19 mouse cellular contexts compared by ENCODE assay signal in genomic region chr13:69984159-69984558, GRCm38 (mm10).
DNase-seq lines count a peak whose midpoint lies in the region; ATAC-seq and TF ChIP-seq lines count a peak whose summit lies in the region.
"Had no signal": no experiment of that assay in that cellular context is flagged by ENCODE, and none has a peak within 500 bp of the region (broad histone marks: within the 10 kb centered on the region; RNA-seq: fewer than 3 reads in every experiment).

No protein-coding gene starts in this region.

- H3K27me3 ChIP-seq in midbrain, embryonic 11.5 days (ENCODE audit: control insufficient read depth, insufficient read depth, low read length), result no peaks in the 10 kb centered on the region
- no peaks in the 10 kb centered on the region for H3K27me3 ChIP-seq in midbrain, embryonic 15.5 days (replicated peaks)
- H3K27me3 ChIP-seq in forebrain, embryonic 16.5 days (replicated peaks; ENCODE audit: control insufficient read depth, insufficient read depth, low read length), result no peaks in the 10 kb centered on the region
- H3K27me3 ChIP-seq in midbrain, embryonic 16.5 days (ENCODE audit: control insufficient read depth, insufficient read depth, low read depth, low read length), result no peaks in the 10 kb centered on the region
- no peaks in the 10 kb centered on the region for H3K27me3 ChIP-seq in liver, embryonic 11.5 days (replicated peaks; ENCODE audit: control insufficient read depth, insufficient read depth, low read length)
- H3K27me3 ChIP-seq: heart, embryonic 15.5 days; liver, embryonic 13.5 days; lung, embryonic 15.5 days had no signal

- ATAC-seq in midbrain, embryonic 11.5 days (ENCODE audit: low FRiP score), result 0 out of 2 replicates have a peak, but pooled peaks have one; percentile 28
- no peak; the same call in 1 of the 2 replicates for ATAC-seq in midbrain, embryonic 15.5 days (replicated peaks)
- peak; percentile 77 for ATAC-seq in forebrain, embryonic 16.5 days
- 0 out of 2 replicates have a peak, but pooled peaks have one; percentile 15 for ATAC-seq in midbrain, embryonic 16.5 days
- no peak for ATAC-seq in liver, embryonic 11.5 days (replicated peaks; ENCODE audit: low FRiP score)

- H3K9me3 ChIP-seq in midbrain, embryonic 11.5 days (ENCODE audit: control insufficient read depth, low read length), result no peaks in the 10 kb centered on the region
- no peaks in the 10 kb centered on the region for H3K9me3 ChIP-seq in midbrain, embryonic 15.5 days
- no peaks in the 10 kb centered on the region for H3K9me3 ChIP-seq in forebrain, embryonic 16.5 days (ENCODE audit: control insufficient read depth, low read length)
- no peaks in the 10 kb centered on the region; the same call in 1 of the 2 replicates for H3K9me3 ChIP-seq in midbrain, embryonic 16.5 days (replicated peaks; ENCODE audit: control insufficient read depth, low read length, poor library complexity, severe bottlenecking)
- H3K9me3 ChIP-seq in liver, embryonic 11.5 days (ENCODE audit: control insufficient read depth, low read length), result no peaks in the 10 kb centered on the region
- H3K9me3 ChIP-seq: heart, embryonic 15.5 days; liver, embryonic 13.5 days; lung, embryonic 15.5 days had no signal

- no peak overlapping the region for H3K9ac ChIP-seq in midbrain, embryonic 11.5 days (ENCODE audit: low read length)
- H3K9ac ChIP-seq in midbrain, embryonic 15.5 days, result no peak overlapping the region
- no peak overlapping the region for H3K9ac ChIP-seq in forebrain, embryonic 16.5 days (replicated peaks; ENCODE audit: low read depth, low read length)
- H3K9ac ChIP-seq in midbrain, embryonic 16.5 days (ENCODE audit: low read depth, low read length), result no peak overlapping the region
- no peak overlapping the region for H3K9ac ChIP-seq in liver, embryonic 11.5 days (ENCODE audit: low read depth, low read length)
- H3K9ac ChIP-seq: heart, embryonic 15.5 days; liver, embryonic 13.5 days; lung, embryonic 15.5 days had no signal

- DNase-seq in midbrain, embryonic 11.5 days (ENCODE audit: low spot score, missing footprints), result no peak
- peak; percentile 95 for DNase-seq in brain, embryonic 14.5 days (ENCODE audit: low read depth)
- no peak for DNase-seq in frontal cortex, postnatal 10 days (ENCODE audit: low spot score in 2 of 2)
- DNase-seq in liver, embryonic 11.5 days (ENCODE audit: low spot score), result no peak
- DNase-seq: adrenal gland, adult 2 months; cerebellum, postnatal 14 days; kidney, adult 11 months; kidney, postnatal 10 days; liver, embryonic 13.5 days; thymus, postnatal 14 days had no signal

- H3K4me2 ChIP-seq in midbrain, embryonic 11.5 days, result no peak overlapping the region
- H3K4me2 ChIP-seq in midbrain, embryonic 15.5 days, result no peak overlapping the region
- H3K4me2 ChIP-seq in forebrain, embryonic 16.5 days (ENCODE audit: low read length), result no peak overlapping the region
- H3K4me2 ChIP-seq in midbrain, embryonic 16.5 days (ENCODE audit: low read length), result no peak overlapping the region
- H3K4me2 ChIP-seq in liver, embryonic 11.5 days, result no peak overlapping the region
- H3K4me2 ChIP-seq: heart, embryonic 15.5 days; liver, embryonic 13.5 days; lung, embryonic 15.5 days had no signal

- H3K4me3 ChIP-seq in midbrain, embryonic 11.5 days (ENCODE audit: low read depth, low read length), result no peak overlapping the region
- H3K4me3 ChIP-seq in midbrain, embryonic 15.5 days, result no peak overlapping the region
- H3K4me3 ChIP-seq in forebrain, embryonic 16.5 days (replicated peaks; ENCODE audit: low read length), result no peak overlapping the region
- H3K4me3 ChIP-seq in midbrain, embryonic 16.5 days (ENCODE audit: low read depth, low read length), result no peak overlapping the region
- no peak overlapping the region for H3K4me3 ChIP-seq in liver, embryonic 11.5 days (ENCODE audit: low read depth, low read length)
- H3K4me3 ChIP-seq: erythroblast, embryonic 14.5 days; heart, embryonic 15.5 days; left cerebral cortex, adult 2 months; liver, embryonic 13.5 days; lung, embryonic 15.5 days had no signal

- peaks cover 7% of the 10 kb centered on the region for H3K4me1 ChIP-seq in midbrain, embryonic 11.5 days (ENCODE audit: control insufficient read depth, insufficient read depth, low read length)
- peaks cover 24% of the 10 kb centered on the region for H3K4me1 ChIP-seq in midbrain, embryonic 15.5 days
- peaks cover 38% of the 10 kb centered on the region for H3K4me1 ChIP-seq in forebrain, embryonic 16.5 days (replicated peaks; ENCODE audit: control insufficient read depth, insufficient read depth, low read length)
- peaks cover 13% of the 10 kb centered on the region for H3K4me1 ChIP-seq in midbrain, embryonic 16.5 days (ENCODE audit: control insufficient read depth, insufficient read depth, low read length)
- H3K4me1 ChIP-seq in liver, embryonic 11.5 days (replicated peaks; ENCODE audit: control insufficient read depth, insufficient read depth, low read length), result no peaks in the 10 kb centered on the region
- H3K4me1 ChIP-seq: liver, embryonic 13.5 days had no signal

- 75% methylated on average over 1 of the region's 1 CpGs for WGBS in midbrain, embryonic 11.5 days
- WGBS in midbrain, embryonic 15.5 days, result 38% methylated on average over 1 of the region's 1 CpGs
- WGBS in forebrain, embryonic 16.5 days, result 8% methylated on average over 1 of the region's 1 CpGs
- 29% methylated on average over 1 of the region's 1 CpGs for WGBS in midbrain, embryonic 16.5 days
- 40% methylated on average over 1 of the region's 1 CpGs for WGBS in liver, embryonic 11.5 days

- H3K27ac ChIP-seq in midbrain, embryonic 11.5 days (ENCODE audit: low read depth, low read length), result no peak overlapping the region
- no peak overlapping the region for H3K27ac ChIP-seq in midbrain, embryonic 15.5 days
- H3K27ac ChIP-seq in forebrain, embryonic 16.5 days (ENCODE audit: low read length), result peak overlapping the region; percentile 65
- H3K27ac ChIP-seq in midbrain, embryonic 16.5 days (ENCODE audit: low read length), result no peak overlapping the region
- H3K27ac ChIP-seq in liver, embryonic 11.5 days (ENCODE audit: low read depth, low read length), result no peak overlapping the region
- H3K27ac ChIP-seq: heart, embryonic 15.5 days; left cerebral cortex, adult 2 months; liver, embryonic 13.5 days; lung, embryonic 15.5 days; macrophage had no signal

- no peak for TF ChIP-seq POLR2A in brain, embryonic 14.5 days (IDR thresholded peaks at IDR 0.05; ENCODE audit: borderline replicate concordance, extremely low read depth, insufficient read depth, insufficient read length, poor library complexity, severe bottlenecking)

- no peak for TF ChIP-seq CTCF in brain, embryonic 14.5 days (IDR thresholded peaks at IDR 0.05; ENCODE audit: borderline replicate concordance, extremely low read depth, insufficient read depth, insufficient read length)

- H3K36me3 ChIP-seq in midbrain, embryonic 11.5 days (ENCODE audit: control insufficient read depth, insufficient read depth, low read length), result no peaks in the 10 kb centered on the region
- H3K36me3 ChIP-seq in midbrain, embryonic 15.5 days (replicated peaks), result no peaks in the 10 kb centered on the region
- no peaks in the 10 kb centered on the region for H3K36me3 ChIP-seq in forebrain, embryonic 16.5 days (ENCODE audit: control insufficient read depth, insufficient read depth)
- H3K36me3 ChIP-seq in midbrain, embryonic 16.5 days (ENCODE audit: control insufficient read depth, insufficient read depth, low read length), result no peaks in the 10 kb centered on the region
- no peaks in the 10 kb centered on the region for H3K36me3 ChIP-seq in liver, embryonic 11.5 days (ENCODE audit: control insufficient read depth, insufficient read depth, low read length)
- H3K36me3 ChIP-seq: G1E; heart, embryonic 15.5 days; liver, embryonic 13.5 days; lung, embryonic 15.5 days had no signal

Comparison
In these comparisons a context has a peak if more than half of its experiments do, and no peak if none do; other contexts are left out.
1. ATAC-seq: peak in midbrain, embryonic 11.5 days (single experiment), forebrain, embryonic 16.5 days (single experiment) and midbrain, embryonic 16.5 days (single experiment); none in midbrain, embryonic 15.5 days (single experiment) and liver, embryonic 11.5 days (single experiment).